8 mouse cellular contexts compared by ENCODE assay signal in the genomic region with DNA sequence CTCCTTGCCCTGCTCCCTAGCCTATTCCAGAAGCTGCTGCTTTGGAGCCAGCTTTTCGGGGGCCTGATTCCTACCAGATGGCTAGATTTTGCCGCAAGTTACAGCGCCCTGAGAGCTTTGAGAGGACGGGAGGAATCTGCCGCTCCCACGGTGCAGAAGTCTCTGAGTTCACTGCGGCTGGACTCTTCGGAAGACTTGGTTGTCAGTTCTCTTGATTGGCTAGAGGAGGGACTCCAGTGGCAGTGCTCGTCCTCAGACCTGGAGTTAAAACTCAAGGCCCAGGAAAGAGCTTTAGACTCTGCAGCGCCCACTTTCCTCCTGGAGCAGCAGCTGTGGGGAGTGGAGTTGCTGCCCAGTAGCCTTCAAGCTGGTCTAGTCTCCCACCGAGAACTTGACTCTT. TPM values are rescaled to one million over a fixed set of nuclear protein-coding genes. Genes with fewer than 3 reads are reported as not detected.
DNase-seq lines count a peak whose midpoint lies in the region; ATAC-seq and TF ChIP-seq lines count a peak whose summit lies in the region.

No protein-coding gene starts in this region.

- H3K36me3 ChIP-seq in heart, embryonic 12.5 days = peaks cover 27% of the 10 kb centered on the region
- no peaks in the 10 kb centered on the region for H3K36me3 ChIP-seq in midbrain, embryonic 16.5 days (ENCODE audit: control insufficient read depth, insufficient read depth, low read length)

- no peak for TF ChIP-seq CTCF in lung, adult 2 months (IDR thresholded peaks at IDR 0.05; ENCODE audit: insufficient read depth, low read length)

- peak overlapping the region; percentile 99 for H3K4me2 ChIP-seq in heart, embryonic 12.5 days
- H3K4me2 ChIP-seq in midbrain, embryonic 16.5 days (ENCODE audit: low read length) = peak overlapping the region; percentile 100

- TF ChIP-seq POLR2A in lung, adult 2 months (IDR thresholded peaks at IDR 0.05; ENCODE audit: borderline replicate concordance, extremely low read depth, low read depth, low read length) = no peak

- DNase-seq in lung, adult 2 months = no peak
- no peak for DNase-seq in lung, postnatal 25 days (ENCODE audit: low spot score)
- DNase-seq in adrenal gland, postnatal 14 days = peak; percentile 37
- DNase-seq in kidney, postnatal 25 days = peak; percentile 31 to 57
- DNase-seq in left cerebral cortex, postnatal 4 days = no peak
- no peak for DNase-seq in right cerebral cortex, postnatal 14 days

- H3K27ac ChIP-seq in heart, embryonic 12.5 days (ENCODE audit: poor library complexity, severe bottlenecking) = peak overlapping the region; percentile 98
- peak overlapping the region; percentile 98 for H3K27ac ChIP-seq in midbrain, embryonic 16.5 days (ENCODE audit: low read length)

- peaks cover 15% of the 10 kb centered on the region for H3K4me1 ChIP-seq in lung, adult 2 months (ENCODE audit: control insufficient read depth, insufficient read depth, low read length)
- peaks cover 32% of the 10 kb centered on the region for H3K4me1 ChIP-seq in heart, embryonic 12.5 days (replicated peaks)
- peaks cover 42% of the 10 kb centered on the region for H3K4me1 ChIP-seq in midbrain, embryonic 16.5 days (ENCODE audit: control insufficient read depth, insufficient read depth, low read length)

- no peak for ATAC-seq in heart, embryonic 12.5 days (ENCODE audit: insufficient number of reproducible peaks, low FRiP score)
- ATAC-seq in midbrain, embryonic 16.5 days = no peak

- peak overlapping the region; percentile 98 for H3K9ac ChIP-seq in heart, embryonic 12.5 days
- H3K9ac ChIP-seq in midbrain, embryonic 16.5 days (ENCODE audit: low read depth, low read length) = peak overlapping the region; percentile 96

- intact Hi-C loops in left cerebral cortex, postnatal 4 days (cut with DNase I) = no loop called here

- peak overlapping the region; percentile 84 for H3K4me3 ChIP-seq in lung, adult 2 months (replicated peaks; ENCODE audit: extremely low read depth, low read depth, low read length)
- H3K4me3 ChIP-seq in heart, embryonic 12.5 days = peak overlapping the region; percentile 96
- peak overlapping the region; percentile 98 for H3K4me3 ChIP-seq in midbrain, embryonic 16.5 days (ENCODE audit: low read depth, low read length)

- no peaks in the 10 kb centered on the region for H3K9me3 ChIP-seq in heart, embryonic 12.5 days (replicated peaks)
- no peaks in the 10 kb centered on the region for H3K9me3 ChIP-seq in midbrain, embryonic 16.5 days (replicated peaks; ENCODE audit: control insufficient read depth, low read length, poor library complexity, severe bottlenecking)

- WGBS in lung, adult 2 months = under 1% methylated on average over 11 of the region's 11 CpGs
- under 1% methylated on average over 11 of the region's 11 CpGs for WGBS in heart, embryonic 12.5 days
- 0% methylated on average over 11 of the region's 11 CpGs for WGBS in midbrain, embryonic 16.5 days

- H3K27me3 ChIP-seq in heart, embryonic 12.5 days (replicated peaks) = no peaks in the 10 kb centered on the region
- no peaks in the 10 kb centered on the region for H3K27me3 ChIP-seq in midbrain, embryonic 16.5 days (ENCODE audit: control insufficient read depth, insufficient read depth, low read depth, low read length)

RNA-seq across cellular contexts. Expression of a gene that starts 1.0 kb away (rescaled TPM):
- 24.2 and 26.5 TPM in 2 replicates for polyA plus RNA-seq in lung, adult 2 months (2012; rRNA removed)
- total RNA-seq in adrenal gland, postnatal 14 days (2021) = 84.9 and 95.0 TPM in 2 replicates
- polyA plus RNA-seq in heart, embryonic 12.5 days (2016; fragmentation: Nextera tagmentation; extraction: Ambion mirVana) = 42.3 and 46.2 TPM in 2 replicates
- 27.7 and 30.7 TPM in 2 replicates for polyA plus RNA-seq in midbrain, embryonic 16.5 days (2015; fragmentation: Nextera tagmentation; extraction: Ambion mirVana)
- total RNA-seq in left cerebral cortex, postnatal 4 days (2021) = 10 to 100 TPM; 44.0 to 45.4 TPM

RNA-seq across cellular contexts. Expression of a gene that starts 32.1 kb away (rescaled TPM):
- polyA plus RNA-seq in lung, adult 2 months (2012; rRNA removed) = 38.4 and 39.4 TPM in 2 replicates
- 15.4 and 21.6 TPM in 2 replicates for total RNA-seq in adrenal gland, postnatal 14 days (2021)
- polyA plus RNA-seq in heart, embryonic 12.5 days (2016; fragmentation: Nextera tagmentation; extraction: Ambion mirVana) = 18.7 and 19.4 TPM in 2 replicates
- polyA plus RNA-seq in midbrain, embryonic 16.5 days (2015; fragmentation: Nextera tagmentation; extraction: Ambion mirVana) = 17.3 and 22.2 TPM in 2 replicates
- total RNA-seq in left cerebral cortex, postnatal 4 days (2021) = 10 to 100 TPM; 61.7 to 63.2 TPM

Comparison
In these comparisons a context has a peak if more than half of its experiments do, and no peak if none do; other contexts are left out.
1. DNase-seq: peak in adrenal gland, postnatal 14 days (single experiment) and kidney, postnatal 25 days (2 of 2); none in lung, adult 2 months (single experiment), lung, postnatal 25 days (single experiment), left cerebral cortex, postnatal 4 days (single experiment) and right cerebral cortex, postnatal 14 days (single experiment).
2. Peak in every context shown above with its lines, with median percentiles within 50 percentile points of each other: H3K4me3 ChIP-seq.